Mouse (Mus musculus) erythroblast, adult 5-6 weeks (primary cell): Measurements from ENCODE around the gene Mtf1. TPM values are rescaled to one million over a fixed set of nuclear protein-coding genes. Genes with fewer than 3 reads are reported as not detected.

Experiments used
- total RNA-seq, 2 experiments: library from RNA; stranded (forward) in 1 of 2; stranded (reverse) in 1 of 2; fragments of 150-400 nt in 1 of 2; fragments of 200-764, 138-1000 nt in 1 of 2; gene quantifications; 2 replicates each; pipeline versions ENCODE4 v1.2.3 to v1.2.4; 2015 to 2017; ENCODE audit warnings: low replicate concordance in 2 of 2

The Mtf1 gene
- total RNA-seq, 2 experiments from 2014 or later = 5.4 to 8.6 TPM

Other genes starting within 250 kb of the Mtf1 start
- gene 3100002H09Rik, start 191.3 kb upstream of the Mtf1 start, total RNA-seq (2015; ENCODE audit: low replicate concordance) = not detected in 2 replicates
- not detected in 2 replicates for gene 3100002H09Rik, start 191.3 kb upstream of the Mtf1 start, total RNA-seq (2017; ENCODE audit: low replicate concordance)
- not detected in 2 replicates for gene Pou3f1, start 145.3 kb upstream of the Mtf1 start, total RNA-seq (2015; ENCODE audit: low replicate concordance)
- not detected in 2 replicates for gene Pou3f1, start 145.3 kb upstream of the Mtf1 start, total RNA-seq (2017; ENCODE audit: low replicate concordance)
- gene Utp11, start 108.5 kb upstream of the Mtf1 start, total RNA-seq (2015; ENCODE audit: low replicate concordance) = 6.7 and 20.8 TPM in 2 replicates
- gene Utp11, start 108.5 kb upstream of the Mtf1 start, total RNA-seq (2017; ENCODE audit: low replicate concordance) = 4.5 and 15.1 TPM in 2 replicates
- 4.2 and 7.5 TPM in 2 replicates for gene Fhl3, start 101.4 kb upstream of the Mtf1 start, total RNA-seq (2015; ENCODE audit: low replicate concordance)
- gene Fhl3, start 101.4 kb upstream of the Mtf1 start, total RNA-seq (2017; ENCODE audit: low replicate concordance) = 0.77 and 1.3 TPM in 2 replicates
- gene Sf3a3, start 87.3 kb upstream of the Mtf1 start, total RNA-seq (2015; ENCODE audit: low replicate concordance) = 14.2 and 24.2 TPM in 2 replicates
- gene Sf3a3, start 87.3 kb upstream of the Mtf1 start, total RNA-seq (2017; ENCODE audit: low replicate concordance) = 26.2 and 34.7 TPM in 2 replicates
- 27.3 and 37.0 TPM in 2 replicates for gene Inpp5b, start 60.3 kb upstream of the Mtf1 start, total RNA-seq (2015; ENCODE audit: low replicate concordance)
- gene Inpp5b, start 60.3 kb upstream of the Mtf1 start, total RNA-seq (2017; ENCODE audit: low replicate concordance) = 15.2 and 15.8 TPM in 2 replicates
- gene Yrdc, start 48.6 kb downstream of the Mtf1 start, total RNA-seq (2015; ENCODE audit: low replicate concordance) = 8.2 and 14.0 TPM in 2 replicates
- 1.2 and 1.5 TPM in 2 replicates for gene Yrdc, start 48.6 kb downstream of the Mtf1 start, total RNA-seq (2017; ENCODE audit: low replicate concordance)
- gene 1110065P20Rik, start 49.1 kb downstream of the Mtf1 start, total RNA-seq (2015; ENCODE audit: low replicate concordance) = 5.8 TPM in 1 of 2 replicates, not detected in the other
- gene 1110065P20Rik, start 49.1 kb downstream of the Mtf1 start, total RNA-seq (2017; ENCODE audit: low replicate concordance) = 0.70 and 3.3 TPM in 2 replicates
- gene Maneal, start 60.1 kb downstream of the Mtf1 start, total RNA-seq (2015; ENCODE audit: low replicate concordance) = not detected in 2 replicates
- gene Maneal, start 60.1 kb downstream of the Mtf1 start, total RNA-seq (2017; ENCODE audit: low replicate concordance) = not detected in 2 replicates
- gene Epha10, start 78.8 kb downstream of the Mtf1 start, total RNA-seq (2015; ENCODE audit: low replicate concordance) = not detected in 2 replicates
- not detected in 2 replicates for gene Epha10, start 78.8 kb downstream of the Mtf1 start, total RNA-seq (2017; ENCODE audit: low replicate concordance)
- 0.38 and 0.84 TPM in 2 replicates for gene 9930104L06Rik, start 134.9 kb downstream of the Mtf1 start, total RNA-seq (2015; ENCODE audit: low replicate concordance)
- gene 9930104L06Rik, start 134.9 kb downstream of the Mtf1 start, total RNA-seq (2017; ENCODE audit: low replicate concordance) = 3.2 and 6.1 TPM in 2 replicates
- 50.9 and 62.5 TPM in 2 replicates for gene Cdca8, start 137.2 kb downstream of the Mtf1 start, total RNA-seq (2015; ENCODE audit: low replicate concordance)
- gene Cdca8, start 137.2 kb downstream of the Mtf1 start, total RNA-seq (2017; ENCODE audit: low replicate concordance) = 52.7 and 74.9 TPM in 2 replicates
- 0.58 TPM in 1 of 2 replicates, not detected in the other for gene Rspo1, start 184.3 kb downstream of the Mtf1 start, total RNA-seq (2015; ENCODE audit: low replicate concordance)
- gene Rspo1, start 184.3 kb downstream of the Mtf1 start, total RNA-seq (2017; ENCODE audit: low replicate concordance) = 0.42 TPM in 1 of 2 replicates, not detected in the other
- gene Gnl2, start 214.5 kb downstream of the Mtf1 start, total RNA-seq (2015; ENCODE audit: low replicate concordance) = 11.1 and 36.6 TPM in 2 replicates
- 27.7 and 30.8 TPM in 2 replicates for gene Gnl2, start 214.5 kb downstream of the Mtf1 start, total RNA-seq (2017; ENCODE audit: low replicate concordance)